Mouse (Mus musculus): ENCODE data around the gene March6. TPM values are rescaled to one million over a fixed set of nuclear protein-coding genes. Genes with fewer than 3 reads are reported as not detected.

Gene March6
- total and polyA plus RNA-seq, 2 experiments from 2014 or later, result 26.8 to 69.1 TPM

DNA sequence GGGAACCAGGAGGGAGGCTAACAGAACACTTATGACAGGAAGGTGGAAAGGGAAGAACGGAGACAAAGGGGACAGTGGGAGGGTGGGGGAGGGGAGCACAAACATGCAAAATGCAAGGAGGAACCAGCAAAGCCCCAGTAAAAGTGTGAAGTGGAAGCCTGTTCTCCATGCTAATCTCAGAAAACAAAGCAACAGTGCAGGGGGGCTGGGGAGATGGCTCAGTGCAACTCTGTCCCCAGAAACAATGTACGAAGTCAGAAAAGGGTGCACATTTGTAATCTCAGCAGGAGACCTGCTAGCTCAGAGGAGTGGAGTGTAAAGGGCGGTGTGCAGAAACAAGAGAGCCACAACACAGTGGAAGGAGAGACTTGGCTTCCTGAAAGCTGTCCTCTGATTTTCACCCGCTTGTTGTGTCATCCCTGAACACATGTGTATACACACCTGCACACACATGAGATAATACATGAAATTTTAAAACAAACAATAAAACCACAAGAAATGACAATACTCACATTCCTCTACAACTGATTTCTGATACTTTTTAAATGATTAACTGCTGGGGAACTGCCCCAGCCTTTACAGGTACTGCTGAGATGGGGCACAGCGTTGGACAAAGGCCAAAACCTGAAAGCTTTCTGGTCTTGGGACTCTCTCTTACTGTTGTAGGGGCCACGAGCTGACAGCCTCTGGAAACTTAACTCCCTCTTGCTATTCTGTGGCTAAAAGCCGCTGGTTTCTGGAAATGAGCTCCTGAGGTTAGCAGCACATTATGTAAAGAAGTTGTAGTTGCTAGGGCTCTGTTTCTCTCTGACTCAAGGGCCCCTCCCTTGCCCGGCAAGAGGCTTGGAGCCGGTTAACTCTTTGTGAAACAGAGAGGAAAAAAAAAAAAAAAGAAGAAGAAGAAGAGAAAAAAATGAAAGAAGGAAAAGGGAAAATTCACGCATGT is 11.4 kb upstream of the March6 start:
- Histone ChIP-seq H3K36me3 (replicated peaks; ENCODE audit: control insufficient read depth, insufficient read depth, low read length) (no peaks in the 10 kb centered on the region), H3K9ac (replicated peaks; ENCODE audit: low read depth, low read length) (no peak overlapping the region), H3K27ac (ENCODE audit: low read depth) (peak overlapping the region; percentile 53; the same call in 1 of the 2 replicates), H3K4me1 (ENCODE audit: control insufficient read depth, insufficient read depth) (peaks cover 31% of the 10 kb centered on the region), H3K4me3 (ENCODE audit: low read depth, low read length) (no peak overlapping the region), H3K27me3 (ENCODE audit: control insufficient read depth, insufficient read depth, low read length) (no peaks in the 10 kb centered on the region), H3K4me2 (ENCODE audit: low read depth, low read length) (0 out of 2 replicates have a peak overlapping the region, but pooled peaks have one; percentile 10), H3K9me3 (replicated peaks; ENCODE audit: control insufficient read depth, low read length) (no peaks in the 10 kb centered on the region)
- DNase-seq (ENCODE audit: low spot score) (no peak), ATAC-seq (ENCODE audit: insufficient read depth, low read depth) (no peak)
- WGBS, result 15% methylated on average over 10 of the region's 10 CpGs
- TF ChIP-seq CTCF (IDR thresholded peaks at IDR 0.05; ENCODE audit: low read depth) (no peak), EP300 (IDR thresholded peaks at IDR 0.05; ENCODE audit: low read depth) (no peak)

DNA sequence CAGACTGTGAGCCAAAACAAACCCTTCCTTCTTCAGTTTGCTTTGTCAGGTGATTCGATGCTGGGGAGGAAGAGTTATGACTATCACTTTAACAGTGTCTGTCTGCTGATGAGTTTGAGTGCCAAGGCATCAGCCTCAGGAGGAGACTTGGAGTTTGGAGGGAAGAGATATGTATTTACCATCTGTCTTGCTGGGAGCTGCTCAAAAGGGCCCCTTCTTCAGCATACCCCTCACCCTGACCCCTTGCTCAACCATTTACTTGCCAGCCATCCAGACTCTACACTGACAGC is 9.6 kb upstream of the March6 start:
- Histone ChIP-seq H3K4me3 (ENCODE audit: low read depth, low read length) (no peak overlapping the region), H3K27me3 (ENCODE audit: control insufficient read depth, insufficient read depth, low read length) (no peaks in the 10 kb centered on the region), H3K9me3 (replicated peaks; ENCODE audit: control insufficient read depth, low read length) (no peaks in the 10 kb centered on the region), H3K4me1 (ENCODE audit: control insufficient read depth, insufficient read depth) (peaks cover 25% of the 10 kb centered on the region), H3K27ac (ENCODE audit: low read depth) (no peak overlapping the region), H3K36me3 (replicated peaks; ENCODE audit: control insufficient read depth, insufficient read depth, low read length) (no peaks in the 10 kb centered on the region), H3K4me2 (ENCODE audit: low read depth, low read length) (no peak overlapping the region), H3K9ac (replicated peaks; ENCODE audit: low read depth, low read length) (no peak overlapping the region)
- ATAC-seq (ENCODE audit: insufficient read depth, low read depth), result no peak
- 59% methylated on average over 1 of the region's 1 CpGs for WGBS
- TF ChIP-seq CTCF (IDR thresholded peaks at IDR 0.05; ENCODE audit: low read depth) (no peak), EP300 (IDR thresholded peaks at IDR 0.05; ENCODE audit: low read depth) (no peak)
- DNase-seq (ENCODE audit: low spot score), result no peak

DNA sequence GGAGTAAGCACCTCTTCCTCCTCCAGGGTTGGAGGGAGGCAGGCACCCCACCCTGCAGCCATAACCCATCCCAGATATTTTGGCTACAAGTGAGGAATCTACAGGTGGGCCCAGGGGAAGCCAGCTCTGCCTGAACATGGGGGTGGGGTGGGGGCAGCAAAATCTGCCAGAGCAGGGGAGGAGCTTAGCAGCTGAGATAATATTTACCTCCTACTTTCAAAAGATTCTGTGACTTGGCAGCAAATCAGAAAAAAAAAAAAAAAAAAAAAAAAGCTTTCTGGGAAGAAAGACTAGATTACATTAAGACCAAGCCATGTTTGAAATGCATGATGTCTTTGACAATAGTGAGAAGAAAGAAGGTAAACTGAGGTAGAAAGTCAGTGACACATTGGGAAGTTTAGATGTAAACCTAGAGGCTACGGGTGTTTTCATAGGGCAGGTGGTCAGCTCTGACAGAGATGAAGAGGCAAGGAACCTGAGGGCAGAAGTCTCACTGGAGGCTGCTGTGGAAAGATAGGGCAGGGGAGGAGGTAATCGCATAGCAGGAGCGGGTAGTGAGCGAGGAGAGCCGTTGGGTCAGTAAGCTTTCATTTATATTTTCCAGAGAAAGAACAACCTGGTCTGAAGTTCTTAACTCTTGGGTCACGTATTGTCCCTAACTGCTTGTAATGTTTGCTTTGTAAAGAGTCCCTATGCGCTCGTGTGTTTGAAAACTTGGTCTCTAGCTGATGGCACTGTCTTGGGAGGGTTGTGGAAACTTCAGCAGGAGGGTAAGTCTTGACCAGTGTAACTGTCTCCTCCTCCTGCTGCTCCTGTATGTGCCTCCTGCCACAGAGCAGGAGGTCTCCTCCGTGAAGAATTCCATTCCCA is 9.0 kb upstream of the March6 start:
- Histone ChIP-seq H3K4me3 (ENCODE audit: low read depth, low read length) (no peak overlapping the region), H3K4me1 (ENCODE audit: control insufficient read depth, insufficient read depth) (peaks cover 19% of the 10 kb centered on the region), H3K9ac (replicated peaks; ENCODE audit: low read depth, low read length) (no peak overlapping the region), H3K36me3 (replicated peaks; ENCODE audit: control insufficient read depth, insufficient read depth, low read length) (no peaks in the 10 kb centered on the region), H3K4me2 (ENCODE audit: low read depth, low read length) (no peak overlapping the region), H3K27ac (ENCODE audit: low read depth) (no peak overlapping the region), H3K27me3 (ENCODE audit: control insufficient read depth, insufficient read depth, low read length) (no peaks in the 10 kb centered on the region), H3K9me3 (replicated peaks; ENCODE audit: control insufficient read depth, low read length) (no peaks in the 10 kb centered on the region)
- WGBS, result 50% methylated on average over 9 of the region's 9 CpGs
- DNase-seq (ENCODE audit: low spot score), result no peak
- TF ChIP-seq EP300 (IDR thresholded peaks at IDR 0.05; ENCODE audit: low read depth) (no peak), CTCF (IDR thresholded peaks at IDR 0.05; ENCODE audit: low read depth) (no peak)
- no peak for ATAC-seq (ENCODE audit: insufficient read depth, low read depth)

DNA sequence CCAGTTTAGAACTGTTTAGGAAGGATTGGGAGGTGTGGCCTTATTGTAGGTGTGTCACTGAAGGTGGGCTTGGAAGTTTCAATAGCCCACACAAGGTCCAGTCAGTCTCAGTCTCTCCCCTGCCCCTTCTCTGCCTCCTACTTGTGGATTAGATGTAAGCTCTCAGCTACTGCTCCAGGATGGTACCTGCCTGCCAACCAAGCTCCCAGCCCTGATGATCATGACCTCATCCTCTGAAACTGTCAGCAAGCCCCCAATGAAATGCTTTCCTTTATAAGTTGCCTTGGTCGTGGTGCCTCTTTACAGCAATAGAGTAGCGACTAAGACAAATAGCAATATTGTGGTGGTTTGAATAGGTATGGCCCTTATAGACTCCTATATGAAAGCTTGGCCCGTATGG is 7.5 kb upstream of the March6 start:
- no peak overlapping the region for H3K4me3 ChIP-seq (ENCODE audit: low read depth, low read length)
- no peak overlapping the region for H3K27ac ChIP-seq (ENCODE audit: low read depth)
- TF ChIP-seq EP300 (IDR thresholded peaks at IDR 0.05; ENCODE audit: low read depth) (no peak), CTCF (IDR thresholded peaks at IDR 0.05; ENCODE audit: low read depth) (no peak)
- no peak overlapping the region for H3K9ac ChIP-seq (replicated peaks; ENCODE audit: low read depth, low read length)
- 78% methylated on average over 3 of the region's 3 CpGs for WGBS
- no peaks in the 10 kb centered on the region for H3K36me3 ChIP-seq (replicated peaks; ENCODE audit: control insufficient read depth, insufficient read depth, low read length)
- no peak for DNase-seq (ENCODE audit: low spot score)
- ATAC-seq (ENCODE audit: insufficient read depth, low read depth), result no peak
- H3K9me3 ChIP-seq (replicated peaks; ENCODE audit: control insufficient read depth, low read length), result no peaks in the 10 kb centered on the region
- no peak overlapping the region for H3K4me2 ChIP-seq (ENCODE audit: low read depth, low read length)
- no peaks in the 10 kb centered on the region for H3K27me3 ChIP-seq (ENCODE audit: control insufficient read depth, insufficient read depth, low read length)
- H3K4me1 ChIP-seq (ENCODE audit: control insufficient read depth, insufficient read depth), result peaks cover 13% of the 10 kb centered on the region

DNA sequence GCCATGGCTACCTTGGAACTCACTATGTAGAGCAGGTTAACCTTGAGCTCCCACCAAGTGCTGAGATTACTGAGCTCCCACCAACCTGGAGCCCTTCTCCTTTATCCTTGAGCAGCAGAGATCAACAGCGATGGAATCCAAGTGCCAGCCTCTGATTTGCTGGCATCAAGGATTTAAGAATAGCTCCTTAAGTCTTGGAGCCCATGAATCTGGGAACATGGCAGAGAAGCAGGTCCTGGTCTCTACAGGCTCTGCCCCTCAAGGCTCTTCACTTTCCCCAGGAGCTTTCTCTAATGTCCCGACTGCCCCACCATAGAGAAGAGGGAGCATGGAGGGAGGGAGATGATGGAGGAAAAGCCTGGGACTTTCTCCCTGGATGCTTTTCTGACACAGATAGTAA is 6.9 kb upstream of the March6 start:
- Histone ChIP-seq H3K4me1 (ENCODE audit: control insufficient read depth, insufficient read depth) (peaks cover 10% of the 10 kb centered on the region), H3K4me2 (ENCODE audit: low read depth, low read length) (no peak overlapping the region), H3K27me3 (ENCODE audit: control insufficient read depth, insufficient read depth, low read length) (no peaks in the 10 kb centered on the region), H3K27ac (ENCODE audit: low read depth) (no peak overlapping the region), H3K9me3 (replicated peaks; ENCODE audit: control insufficient read depth, low read length) (no peaks in the 10 kb centered on the region), H3K9ac (replicated peaks; ENCODE audit: low read depth, low read length) (no peak overlapping the region), H3K4me3 (ENCODE audit: low read depth, low read length) (no peak overlapping the region), H3K36me3 (replicated peaks; ENCODE audit: control insufficient read depth, insufficient read depth, low read length) (no peaks in the 10 kb centered on the region)
- DNase-seq (ENCODE audit: low spot score) (no peak), ATAC-seq (ENCODE audit: insufficient read depth, low read depth) (no peak)
- 88% methylated on average over 2 of the region's 2 CpGs for WGBS
- TF ChIP-seq EP300 (IDR thresholded peaks at IDR 0.05; ENCODE audit: low read depth) (no peak), CTCF (IDR thresholded peaks at IDR 0.05; ENCODE audit: low read depth) (no peak)
